Mouse (Mus musculus): ENCODE measurements around the gene Wdr70.

Gene Wdr70

DNA sequence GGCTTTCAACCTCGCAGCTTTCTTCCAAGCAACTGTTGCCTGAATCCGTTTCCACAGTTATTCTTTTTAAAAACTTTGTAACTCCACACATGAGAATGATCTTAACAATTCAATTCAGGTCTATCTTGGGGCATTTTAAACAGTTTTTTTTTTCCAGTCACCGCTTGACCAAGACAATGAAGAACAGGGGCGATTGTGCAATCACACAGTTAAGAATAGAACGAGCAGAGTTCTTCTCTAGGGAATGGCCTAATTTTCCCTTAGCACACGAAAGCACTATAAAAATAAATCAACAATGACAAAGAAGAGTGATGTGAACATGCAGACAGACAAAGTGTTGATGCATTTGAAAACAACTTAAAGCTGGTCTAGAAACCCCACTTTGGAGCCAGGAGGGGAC is 223.1 kb downstream of the Wdr70 start:
- in situ Hi-C loops (cut with MboI; ENCODE audit: low sequenced_read_pairs), result no loop called here

DNA sequence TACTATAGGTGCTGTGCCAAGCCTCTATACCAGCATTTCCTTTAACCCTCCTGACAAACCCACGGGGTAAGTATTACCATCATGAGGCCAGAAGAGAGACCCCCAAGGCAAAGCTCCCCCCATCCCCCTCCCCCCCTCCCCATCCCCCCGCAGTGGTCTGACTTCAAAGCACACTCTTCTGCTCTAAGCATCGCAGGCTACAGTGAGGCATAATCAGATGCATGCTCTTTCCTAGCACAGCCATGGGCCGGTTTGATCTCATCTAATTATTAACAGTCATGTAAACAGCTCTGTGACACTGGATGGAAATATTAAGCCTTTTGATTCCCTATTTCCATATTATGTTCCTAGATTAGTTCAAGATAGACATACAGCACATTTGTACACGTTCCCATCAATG is 226.5 kb downstream of the Wdr70 start:
- in situ Hi-C loops (cut with MboI; ENCODE audit: low sequenced_read_pairs), result no loop called here

DNA sequence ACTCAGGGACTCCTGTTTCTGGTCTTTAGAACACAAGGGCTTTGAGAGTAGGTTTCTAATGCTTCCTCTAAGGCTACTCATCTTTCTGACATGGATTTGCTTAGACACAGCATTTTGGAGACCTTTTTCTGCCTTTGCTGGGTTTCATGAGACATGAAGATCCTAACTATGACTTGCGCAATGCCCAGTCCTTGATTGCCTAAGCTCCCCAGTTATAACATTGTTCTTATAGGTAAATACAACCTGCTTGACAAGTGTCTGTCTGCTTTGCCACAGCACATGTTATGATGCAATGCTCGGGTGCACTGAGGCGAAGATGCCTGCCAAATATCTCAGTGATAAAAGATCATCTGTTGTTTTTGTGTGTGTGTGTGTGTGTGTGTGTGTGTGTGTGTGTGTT is 233.7 kb downstream of the Wdr70 start:
- in situ Hi-C loops (cut with MboI; ENCODE audit: low sequenced_read_pairs), result no loop called here

DNA sequence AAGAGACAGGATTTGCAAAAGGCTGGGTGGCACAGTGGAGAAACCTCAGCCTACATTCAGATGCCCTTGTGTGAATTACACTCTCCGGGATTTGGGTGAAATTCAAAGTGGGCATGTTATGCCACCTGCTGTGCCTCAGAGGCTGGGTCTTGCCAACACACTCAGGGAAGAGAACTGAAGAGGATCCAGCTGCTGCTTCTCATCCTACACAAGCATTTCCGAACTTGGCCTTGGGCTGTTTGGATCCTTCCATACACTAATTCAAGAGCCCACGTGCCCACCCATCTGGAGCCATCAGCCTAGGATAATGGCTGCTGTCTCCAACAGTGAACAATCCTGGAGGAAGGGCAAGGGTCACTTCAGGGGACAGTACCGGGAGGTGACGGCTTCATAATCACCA is 235.7 kb downstream of the Wdr70 start:
- in situ Hi-C loops (cut with MboI; ENCODE audit: low sequenced_read_pairs), result no loop called here

DNA sequence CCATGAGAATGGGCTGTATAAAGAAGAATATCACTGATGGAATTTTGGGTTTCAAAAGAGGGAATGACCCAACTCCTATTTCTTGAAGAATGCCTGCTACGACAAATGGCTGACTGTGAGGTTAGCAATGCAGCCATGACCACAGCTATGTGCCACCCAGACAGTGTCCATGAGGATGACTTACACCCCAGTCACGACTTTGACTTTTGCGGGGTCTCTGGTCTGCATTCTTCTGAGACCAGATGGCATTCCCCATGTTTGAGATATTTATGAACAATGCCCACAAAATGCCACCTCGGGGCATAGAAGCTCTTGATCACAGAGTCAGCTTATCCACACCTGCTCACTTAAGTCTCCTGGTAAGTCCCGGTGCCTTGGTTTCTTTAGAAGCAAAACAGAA is 236.1 kb downstream of the Wdr70 start:
- in situ Hi-C loops (cut with MboI; ENCODE audit: low sequenced_read_pairs), result no loop called here

DNA sequence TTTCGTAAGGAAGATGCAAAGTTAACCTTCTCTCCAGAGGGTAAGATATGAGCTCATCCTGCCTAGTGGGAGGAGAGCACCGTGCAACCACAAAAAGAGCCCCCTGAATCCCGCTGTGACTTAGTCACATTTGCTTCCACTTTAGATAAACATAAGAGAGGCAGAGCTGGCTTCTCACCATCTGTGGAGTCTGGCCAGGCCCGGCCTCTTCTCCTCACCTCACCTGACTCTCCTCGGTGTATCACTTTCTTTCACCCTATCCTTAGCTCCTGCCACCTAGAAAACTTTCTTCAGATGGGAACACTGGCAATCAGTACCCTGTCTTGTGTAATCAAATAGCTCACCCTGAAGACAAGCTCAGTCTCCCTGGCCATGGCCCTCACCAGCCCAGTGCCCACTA is 240.2 kb downstream of the Wdr70 start:
- in situ Hi-C loops (cut with MboI; ENCODE audit: low sequenced_read_pairs), result no loop called here

DNA sequence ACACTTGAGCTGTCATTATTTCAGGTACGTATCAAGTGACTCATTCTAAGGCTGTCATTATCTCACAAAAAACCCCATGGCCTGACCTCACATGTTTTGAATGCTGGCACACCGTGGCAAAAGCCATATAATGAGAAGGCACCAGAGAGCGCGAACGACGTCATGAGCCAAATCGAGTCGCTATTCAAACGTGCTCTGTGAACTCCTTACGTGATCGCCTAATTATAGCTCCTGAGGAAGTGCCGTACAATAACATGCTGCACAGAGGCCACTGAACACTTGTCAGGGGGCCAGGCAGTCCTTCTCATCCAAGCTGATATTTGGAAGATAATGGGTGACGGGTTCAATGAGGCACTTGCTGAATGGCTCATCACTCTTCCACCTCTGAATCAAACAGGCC is 241.6 kb downstream of the Wdr70 start:
- in situ Hi-C loops (cut with MboI; ENCODE audit: low sequenced_read_pairs), result no loop called here

DNA sequence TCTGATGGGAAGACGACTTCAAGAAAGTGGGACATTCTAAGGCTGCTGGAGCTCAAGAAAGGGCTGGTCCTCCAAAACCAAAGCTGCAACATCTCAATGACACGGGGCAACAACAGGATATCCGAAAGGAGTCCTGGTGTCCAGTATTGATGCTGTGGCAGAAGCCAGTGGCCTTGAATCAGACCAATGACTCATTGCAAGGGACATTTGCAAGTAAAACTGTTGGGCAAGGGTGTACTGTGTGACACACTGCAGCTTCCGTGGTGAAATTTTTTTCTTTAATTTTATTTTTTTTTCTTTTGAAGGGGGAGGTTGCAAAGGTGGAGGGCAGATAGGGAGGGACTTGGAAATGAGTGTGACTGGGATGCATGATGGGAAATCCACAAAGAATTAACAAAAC is 256.6 kb downstream of the Wdr70 start:
- in situ Hi-C loops (cut with MboI; ENCODE audit: low sequenced_read_pairs), result no loop called here

DNA sequence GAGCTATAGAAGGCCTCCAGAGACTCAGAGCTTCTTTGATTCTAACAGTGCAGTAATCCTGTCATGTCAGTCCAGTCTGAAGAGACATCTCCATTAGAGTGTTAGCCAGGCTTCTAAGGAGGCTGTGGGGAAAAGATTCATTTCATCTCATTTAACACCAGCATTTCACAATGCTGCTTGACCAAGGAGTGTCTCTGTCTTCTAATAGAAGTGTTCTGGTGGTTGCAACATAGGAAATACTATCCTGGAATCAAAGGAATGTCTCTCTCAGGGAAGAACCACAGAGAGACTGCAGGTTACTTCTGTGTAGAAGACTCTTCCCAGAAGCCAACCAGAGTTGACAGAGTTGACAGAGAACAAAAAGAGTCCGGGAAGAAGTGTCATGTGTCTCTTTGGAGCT is 257.3 kb downstream of the Wdr70 start:
- in situ Hi-C loops (cut with MboI; ENCODE audit: low sequenced_read_pairs), result no loop called here

DNA sequence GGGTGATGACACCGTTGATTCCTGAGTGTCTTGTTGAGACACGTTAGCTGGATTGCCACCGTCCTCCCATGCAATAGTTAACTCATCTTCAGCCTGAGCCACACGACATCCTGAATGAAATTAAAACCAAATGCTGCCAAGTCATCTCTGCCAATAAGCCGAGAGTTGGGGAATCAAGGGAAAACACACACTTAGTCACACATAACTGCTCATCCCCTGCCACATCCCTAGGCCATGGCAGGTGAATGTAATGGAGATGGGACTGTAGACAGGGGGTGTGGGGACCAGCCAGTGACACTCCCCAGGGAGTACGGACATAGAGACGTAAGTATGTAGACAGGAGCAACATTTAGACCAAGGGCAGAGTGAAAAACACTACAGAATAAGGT is 260.1 kb downstream of the Wdr70 start:
- in situ Hi-C loops (cut with MboI; ENCODE audit: low sequenced_read_pairs), result no loop called here

DNA sequence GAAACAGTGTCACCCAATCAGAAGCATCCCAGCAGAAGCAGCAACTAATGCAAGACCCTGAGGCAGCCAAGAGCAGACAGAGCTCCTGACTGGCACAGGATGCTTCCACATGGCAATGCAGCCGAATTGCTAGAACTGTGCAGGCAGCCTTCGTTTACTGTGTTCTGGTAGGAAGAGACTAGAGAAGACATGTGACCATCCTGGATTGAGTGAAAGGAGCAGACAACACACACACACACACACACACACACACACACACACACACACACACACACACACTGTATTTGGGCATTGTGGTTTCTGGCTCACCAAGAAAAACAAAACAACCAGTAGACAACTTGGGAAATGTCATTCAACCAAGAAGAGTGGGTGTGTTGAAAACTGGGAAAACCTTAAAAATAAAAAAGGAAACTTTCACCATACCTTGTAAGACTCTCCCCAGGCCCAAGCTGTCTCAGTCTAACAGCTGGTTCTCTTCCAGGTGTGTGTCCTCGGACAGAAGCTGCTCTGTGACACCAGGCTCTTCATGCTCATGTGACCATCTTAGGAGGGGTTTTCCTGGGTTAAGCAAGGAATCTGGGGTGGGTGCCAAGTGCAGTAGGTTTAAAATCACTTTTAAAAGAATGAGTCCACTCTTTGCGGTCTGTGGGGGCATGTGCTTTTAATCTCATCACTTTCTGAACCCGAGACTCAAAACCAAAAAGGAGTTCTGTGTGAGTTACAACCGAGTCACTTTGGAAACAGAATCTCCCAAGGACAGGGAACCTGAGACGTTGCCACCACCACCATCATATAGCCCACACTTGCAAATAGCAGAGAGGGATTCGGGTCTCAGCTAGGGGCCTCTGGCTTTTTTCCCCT is 260.7 kb downstream of the Wdr70 start:
- in situ Hi-C loops (cut with MboI; ENCODE audit: low sequenced_read_pairs), result no loop called here

DNA sequence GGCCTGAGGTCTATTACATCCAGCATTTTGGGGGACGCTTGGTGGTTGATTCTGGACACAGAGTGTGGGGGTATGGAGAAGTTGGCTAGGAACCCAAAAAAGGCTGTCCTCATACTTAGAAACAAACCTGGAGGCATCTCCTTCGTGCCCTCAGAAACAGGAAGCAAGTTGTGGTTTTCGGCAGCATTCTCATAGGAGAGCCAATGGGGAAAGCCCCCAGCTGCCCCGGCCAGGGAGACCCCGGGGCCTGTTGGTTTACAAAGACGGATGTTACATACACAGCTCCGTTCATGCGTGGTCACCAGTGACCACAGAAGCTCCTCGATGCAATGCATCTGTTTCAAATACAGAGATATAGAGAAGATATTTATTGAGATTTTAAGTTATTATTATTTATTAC is 263.6 kb downstream of the Wdr70 start:
- in situ Hi-C loops (cut with MboI; ENCODE audit: low sequenced_read_pairs), result no loop called here

DNA sequence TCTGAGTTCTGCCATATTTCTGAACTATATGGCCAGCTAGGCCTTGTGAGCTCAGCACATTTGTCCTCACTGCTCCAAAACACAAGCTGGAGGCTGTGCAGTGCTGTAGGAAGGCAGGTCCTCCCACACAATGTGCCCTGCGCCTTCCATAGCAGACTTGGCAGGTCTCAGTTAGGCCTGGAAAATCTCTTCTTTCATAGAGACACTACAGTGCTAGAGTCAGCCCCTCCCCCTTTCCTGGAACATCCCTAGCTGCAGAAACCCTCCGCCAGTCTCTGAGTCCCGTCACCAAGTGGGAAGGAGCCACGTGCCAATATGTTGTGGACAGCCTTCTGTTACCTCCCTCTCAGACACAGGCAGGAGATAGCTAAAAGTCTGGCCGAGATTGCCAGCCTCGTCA is 273.5 kb downstream of the Wdr70 start:
- in situ Hi-C loops (cut with MboI; ENCODE audit: low sequenced_read_pairs), result no loop called here

DNA sequence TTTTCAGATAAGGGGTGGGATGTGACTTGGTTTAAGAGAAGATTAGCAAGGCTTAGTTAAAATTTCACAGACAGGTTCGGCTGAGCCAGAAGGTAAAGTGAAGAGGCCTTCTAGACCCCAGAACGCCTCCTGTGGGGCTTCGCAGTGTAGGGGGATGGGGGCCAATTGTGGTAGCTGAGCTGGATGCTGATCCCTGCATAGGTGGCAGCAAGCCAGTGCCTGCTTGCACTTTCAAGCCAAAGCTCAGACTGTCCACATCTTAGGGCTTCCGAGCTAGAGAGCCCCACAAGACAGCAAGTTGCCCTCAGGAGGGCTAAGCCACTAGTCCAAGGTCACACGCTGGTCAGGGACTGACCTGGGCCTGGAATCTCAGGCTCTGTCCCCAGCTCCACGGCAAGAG is 275.1 kb downstream of the Wdr70 start:
- in situ Hi-C loops (cut with MboI; ENCODE audit: low sequenced_read_pairs), result no loop called here
